Mouse (Mus musculus) heart, adult 2 months (tissue): ENCODE data around the gene Elobl. TPM values are rescaled to one million over a fixed set of nuclear protein-coding genes. Genes with fewer than 3 reads are reported as not detected.

ENCODE experiments used
- DNase-seq, 2 experiments: peaks; one replicate each; pipeline ENCODE4 v3.0.0; 2021
- H3K27ac ChIP-seq: fragments of 200-600 bp; 2 replicates; pipeline ENCODE4 v1.8.1; 2022
- H3K27me3 ChIP-seq: fragments of 200-500 bp; 2 replicates; pipeline ENCODE4 v1.6.1; 2012; ENCODE audit warnings: mild to moderate bottlenecking, low read length, inconsistent platforms, mixed read lengths; ENCODE audit not compliant: control insufficient read depth, insufficient read depth
- H3K36me3 ChIP-seq: fragments of 200-500 bp; 2 replicates; pipeline ENCODE4 v1.6.1; 2012; ENCODE audit warnings: low read length, inconsistent platforms; ENCODE audit not compliant: control insufficient read depth, insufficient read depth
- H3K4me1 ChIP-seq: fragments of 200-500 bp; 2 replicates; pipeline ENCODE4 v1.6.1; 2011; ENCODE audit warnings: low read length; ENCODE audit not compliant: control insufficient read depth, insufficient read depth
- H3K4me3 ChIP-seq: fragments of 200-600 bp; 2 replicates; pipeline ENCODE4 v1.8.1; 2022
- H3K79me2 ChIP-seq: fragments of 200-500 bp; replicated peaks from 2 replicates; pipeline ENCODE4 v1.6.1; 2012; ENCODE audit warnings: mild to moderate bottlenecking, inconsistent platforms, low read length, moderate library complexity, mixed read lengths; ENCODE audit not compliant: control insufficient read depth, insufficient read depth
- H3K9ac ChIP-seq: fragments of 200-500 bp; 2 replicates; pipeline ENCODE4 v1.6.1; 2012; ENCODE audit warnings: low read depth, mild to moderate bottlenecking, control low read depth, inconsistent platforms, low read length, mixed read lengths
- CTCF ChIP-seq: fragments of 200-600 bp; IDR thresholded peaks from 2 replicates; pipeline ENCODE4 v1.8.1; 2022; ENCODE audit warnings: antibody characterized with exemption, mild to moderate bottlenecking, moderate library complexity
- EP300 ChIP-seq: fragments of 200-500 bp; IDR thresholded peaks from 2 replicates; pipeline ENCODE4 v1.6.1; 2011; ENCODE audit warnings: low read depth, low read length, control low read depth; ENCODE audit not compliant: insufficient read depth
- POLR2A ChIP-seq: fragments of 200-500 bp; IDR thresholded peaks from 2 replicates; pipeline ENCODE4 v1.6.1; 2011; ENCODE audit warnings: mild to moderate bottlenecking, low read depth, low read length, control low read depth; ENCODE audit not compliant: insufficient read depth
- WGBS: fragments of 180-500 bp; shearing (Covaris S2); methylation state at CpG from one replicate; pipeline ENCODE4 v1.1.7; 2018; 5-methylcytosine and 5-hydroxymethylcytosine counted together
- intact Hi-C: fragments of 180-260 bp; cut with DNase I; formaldehyde crosslinking; loops from one replicate; pipeline ENCODE4 v1.15.1; 2025
- polyA plus RNA-seq: library from polyadenylated mRNA; depleted of rRNA; stranded (reverse); fragments of >200 nt; gene quantifications from 2 replicates; pipeline ENCODE4 v1.2.3, GENCODE M21; 2012
- total RNA-seq, 2 experiments: library from RNA; stranded (reverse); gene quantifications; 2 replicates each; pipeline ENCODE4 v1.2.3; 2021

Gene Elobl
- total and polyA plus RNA-seq, 3 experiments: not detected

- no peak overlapping the region for H3K27ac ChIP-seq
- no peak for DNase-seq
- H3K4me3 ChIP-seq: no peak overlapping the region
- H3K79me2 ChIP-seq: no peaks in the 10 kb centered on the region
- TF ChIP-seq EP300 (no peak), POLR2A (no peak), CTCF (no peak)
- no peaks in the 10 kb centered on the region for H3K27me3 ChIP-seq
- WGBS: 56% methylated on average over 5 of the region's 5 CpGs
- peaks cover 14% of the 10 kb centered on the region for H3K4me1 ChIP-seq
- no peak overlapping the region for H3K9ac ChIP-seq
- peaks cover 11% of the 10 kb centered on the region for H3K36me3 ChIP-seq
- intact Hi-C loops: no loop called here
Measured at GRCm38 (mm10) chr11:89005473-89005872, 38.7 kb upstream of the Elobl start.

GRCm38 (mm10) chr11:89003726-89004125 is 37.0 kb upstream of the Elobl start:
- Histone ChIP-seq H3K9ac (peak overlapping the region; percentile 20; the same call in 1 of the 2 replicates), H3K4me3 (peak overlapping the region; percentile 47), H3K27me3 (no peaks in the 10 kb centered on the region), H3K4me1 (peaks cover 15% of the 10 kb centered on the region), H3K79me2 (peaks cover 3% of the 10 kb centered on the region; the same call in 1 of the 2 replicates), H3K27ac (peak overlapping the region; percentile 77), H3K36me3 (peaks cover 9% of the 10 kb centered on the region)
- peak in 1 of 2 experiments; percentile 21 for DNase-seq
- 42% methylated on average over 4 of the region's 4 CpGs for WGBS
- intact Hi-C loops: loop anchor here (2.0 kb wide), 2 partner anchors 19 to 55 kb away; no protein-coding TSS in a partner anchor
- TF ChIP-seq EP300: no peak
- TF ChIP-seq CTCF: no peak
- no peak for TF ChIP-seq POLR2A

- Histone ChIP-seq H3K36me3 (peaks cover 9% of the 10 kb centered on the region), H3K9ac (peak overlapping the region; percentile 47), H3K27ac (peak overlapping the region; percentile 77), H3K79me2 (peaks cover 3% of the 10 kb centered on the region; the same call in 1 of the 2 replicates), H3K4me3 (peak overlapping the region; percentile 47), H3K4me1 (peaks cover 16% of the 10 kb centered on the region), H3K27me3 (no peaks in the 10 kb centered on the region)
- intact Hi-C loops: loop anchor here (2.0 kb wide), 2 partner anchors 20 to 56 kb away; no protein-coding TSS in a partner anchor
- WGBS: 16% methylated on average over 6 of the region's 6 CpGs
- peak in 1 of 2 experiments; percentile 27 for DNase-seq
- TF ChIP-seq POLR2A (no peak), EP300 (no peak)
Measured at GRCm38 (mm10) chr11:89003078-89003477, 36.3 kb upstream of the Elobl start.

- peaks cover 9% of the 10 kb centered on the region for H3K36me3 ChIP-seq
- H3K4me1 ChIP-seq: peaks cover 16% of the 10 kb centered on the region
- H3K27me3 ChIP-seq: no peaks in the 10 kb centered on the region
- TF ChIP-seq EP300 (no peak), POLR2A (no peak), CTCF (no peak)
- H3K79me2 ChIP-seq: peaks cover 3% of the 10 kb centered on the region; the same call in 1 of the 2 replicates
- peak overlapping the region; percentile 47 for H3K9ac ChIP-seq
- peak overlapping the region; percentile 77 for H3K27ac ChIP-seq
- intact Hi-C loops: loop anchor here (2.0 kb wide), 2 partner anchors 20 to 56 kb away; no protein-coding TSS in a partner anchor
- peak in 1 of 2 experiments; percentile 41 for DNase-seq
- H3K4me3 ChIP-seq: peak overlapping the region; percentile 47
- WGBS: 35% methylated on average over 5 of the region's 5 CpGs
Measured at GRCm38 (mm10) chr11:89002621-89003020, 35.9 kb upstream of the Elobl start.

- Histone ChIP-seq H3K27ac (peak overlapping the region; percentile 77), H3K4me3 (peak overlapping the region; percentile 47), H3K9ac (no peak overlapping the region), H3K27me3 (no peaks in the 10 kb centered on the region), H3K36me3 (peaks cover 9% of the 10 kb centered on the region), H3K4me1 (peaks cover 16% of the 10 kb centered on the region), H3K79me2 (peaks cover 3% of the 10 kb centered on the region; the same call in 1 of the 2 replicates)
- intact Hi-C loops: loop anchor here (2.0 kb wide), 2 partner anchors 21 to 57 kb away; no protein-coding TSS in a partner anchor
- DNase-seq: no peak
- no peak for TF ChIP-seq POLR2A
- 48% methylated on average over 5 of the region's 5 CpGs for WGBS
Measured at GRCm38 (mm10) chr11:89002068-89002467, 35.3 kb upstream of the Elobl start.

GRCm38 (mm10) chr11:89001569-89001968 is 34.8 kb upstream of the Elobl start:
- TF ChIP-seq POLR2A: no peak
- no peak for TF ChIP-seq EP300
- TF ChIP-seq CTCF: no peak
- no peaks in the 10 kb centered on the region for H3K27me3 ChIP-seq
- H3K27ac ChIP-seq: peak overlapping the region; percentile 86
- intact Hi-C loops: no loop called here
- H3K79me2 ChIP-seq: peaks cover 3% of the 10 kb centered on the region; the same call in 1 of the 2 replicates
- no peak for DNase-seq
- H3K4me3 ChIP-seq: peak overlapping the region; percentile 88
- H3K9ac ChIP-seq: peak overlapping the region; percentile 66
- H3K36me3 ChIP-seq: peaks cover 9% of the 10 kb centered on the region
- WGBS: 44% methylated on average over 7 of the region's 7 CpGs
- peaks cover 16% of the 10 kb centered on the region for H3K4me1 ChIP-seq
